Mouse (Mus musculus): ENCODE measurements around the gene Syce2. TPM values are rescaled to one million over a fixed set of nuclear protein-coding genes. Genes with fewer than 3 reads are reported as not detected.
A peak's percentile ranks its signal among the peaks of the same experiment; 100 is the strongest.
"Not testable (repeated sequence)": the region's sequence is repeated elsewhere in the genome, so short reads cannot be mapped to it uniquely, and the experiment has no call there.

Syce2 gene
- 66.5 and 70.3 TPM in 2 replicates for polyA plus RNA-seq (2015; fragmentation: Nextera tagmentation; extraction: Ambion mirVana)

DNA sequence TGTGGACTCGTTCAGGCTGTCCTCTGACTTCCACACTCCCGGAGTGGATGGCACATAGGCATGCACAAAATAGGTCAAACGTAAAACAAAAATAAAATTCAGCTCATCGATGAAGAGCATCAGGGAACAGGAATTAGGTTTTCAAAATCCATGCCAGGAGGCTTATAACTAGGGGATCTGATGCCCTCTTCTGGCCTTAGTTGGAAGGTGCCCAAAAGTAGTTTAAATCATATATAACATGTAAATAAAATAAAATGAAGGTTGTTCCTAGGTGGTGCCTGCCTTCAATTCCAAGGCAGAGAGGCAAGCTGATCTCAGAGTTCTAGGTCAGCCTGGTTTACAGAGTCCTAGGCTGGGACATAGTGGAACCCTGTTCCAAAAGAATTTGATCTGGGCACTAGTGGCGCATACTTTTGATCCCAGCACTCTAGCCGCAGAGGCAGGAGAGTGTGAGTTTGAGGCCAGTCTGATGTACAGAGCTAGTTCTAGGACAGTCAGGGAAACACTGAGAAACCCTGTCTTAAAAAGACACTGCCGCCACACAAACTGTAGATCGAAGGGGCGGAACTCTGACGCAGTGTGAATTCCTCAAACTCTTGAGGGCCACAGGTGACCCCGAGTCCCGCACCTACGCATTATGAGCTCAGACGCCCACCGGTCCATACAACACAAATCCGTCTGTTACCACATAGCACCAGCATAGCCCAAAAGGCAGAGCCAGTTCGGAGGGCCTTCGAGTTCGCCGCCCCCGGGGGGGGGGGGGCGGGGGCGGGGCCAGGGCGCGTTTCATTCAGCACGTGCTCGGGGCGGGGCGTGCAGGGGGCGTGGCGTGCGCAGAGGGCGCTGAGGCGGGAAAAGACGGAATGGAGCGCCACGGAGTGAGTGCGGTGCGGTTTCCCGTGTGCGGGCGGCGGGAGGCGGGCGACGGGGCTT, at the start of gene Syce2:
Gene Syce2 (plus strand): TSS at position 736 of the 933 bp plus-strand sequence.
- 14% methylated on average over 46 of the region's 46 CpGs for WGBS
- Histone ChIP-seq H3K36me3 (peaks cover 29% of the 10 kb centered on the region), H3K4me1 (peaks cover 17% of the 10 kb centered on the region), H3K4me3 (replicated peaks) (peak within 1 kb of the TSS; percentile 59), H3K27me3 (0 out of 2 replicates have a peak, but pooled peaks cover 3% of the 10 kb centered on the region), H3K9me3 (replicated peaks) (no peaks in the 10 kb centered on the region), H3K9ac (peak within 1 kb of the TSS; percentile 59), H3K4me2 (peak within 1 kb of the TSS; percentile 99), H3K27ac (no peak within 1 kb of the TSS)
- ATAC-seq (replicated peaks; ENCODE audit: low FRiP score): peak; percentile 66

DNA sequence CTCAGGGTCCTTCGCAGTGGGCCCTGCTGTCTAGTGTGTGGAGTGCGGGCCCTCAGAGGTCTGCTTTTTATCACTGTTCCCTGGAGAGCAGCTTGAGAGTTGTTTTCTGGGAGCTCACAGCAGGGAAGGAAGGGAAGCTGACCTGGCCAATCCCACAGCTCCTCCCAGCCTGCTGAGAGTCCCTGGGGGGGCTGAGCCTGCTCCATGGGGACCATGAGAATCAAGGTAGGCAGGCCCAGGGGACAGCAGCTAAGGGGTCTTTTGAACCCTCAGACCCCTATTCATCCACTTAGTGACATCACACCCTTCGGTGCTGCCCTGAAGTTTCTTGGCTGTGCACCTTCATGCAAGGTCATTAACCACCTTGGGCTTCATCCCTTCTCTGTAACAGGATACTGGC, 49.2 kb upstream of the Syce2 start, which contains the start of gene Dand5:
Gene Dand5 (minus strand): TSS at position 101 of the 400 bp plus-strand sequence.
- H3K4me2 ChIP-seq: peak within 1 kb of the TSS; percentile 56
- peak within 1 kb of the TSS; percentile 25 for H3K4me3 ChIP-seq (replicated peaks)
- H3K9ac ChIP-seq: no peak within 1 kb of the TSS
- no peaks in the 10 kb centered on the region for H3K27me3 ChIP-seq
- WGBS: 50% methylated on average over 3 of the region's 3 CpGs
- ATAC-seq (replicated peaks; ENCODE audit: low FRiP score): no peak; the same call in 1 of the 2 replicates
- no peaks in the 10 kb centered on the region for H3K36me3 ChIP-seq
- H3K9me3 ChIP-seq (replicated peaks): no peaks in the 10 kb centered on the region
- peaks cover 9% of the 10 kb centered on the region for H3K4me1 ChIP-seq
- H3K27ac ChIP-seq: no peak within 1 kb of the TSS

DNA sequence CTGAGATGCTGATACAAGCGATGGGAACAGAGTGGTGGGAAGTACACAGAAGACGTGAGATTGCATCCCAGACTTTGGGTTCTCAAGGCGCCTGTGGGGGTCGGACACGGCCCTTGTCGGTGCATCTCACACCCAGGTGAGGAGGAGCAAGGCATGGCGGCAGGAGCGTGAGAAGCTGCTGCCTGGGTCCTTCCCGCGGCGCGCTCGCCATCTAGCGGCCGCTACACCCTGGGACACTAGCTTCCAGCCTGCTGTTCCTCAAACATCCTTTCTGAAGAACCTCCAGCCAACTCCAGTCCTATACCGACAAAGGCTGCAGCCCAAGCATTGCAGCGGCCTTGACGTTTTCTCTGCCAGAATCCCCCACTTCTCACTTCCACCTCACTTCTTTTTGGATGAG, 48.3 kb upstream of the Syce2 start:
- no peak overlapping the region for H3K27ac ChIP-seq
- peak overlapping the region; percentile 56 for H3K4me2 ChIP-seq
- H3K4me3 ChIP-seq (replicated peaks): peak overlapping the region; percentile 25
- no peaks in the 10 kb centered on the region for H3K36me3 ChIP-seq
- no peak overlapping the region for H3K9ac ChIP-seq
- ATAC-seq (replicated peaks; ENCODE audit: low FRiP score): peak; percentile 80
- WGBS: 1% methylated on average over 18 of the region's 18 CpGs
- H3K9me3 ChIP-seq (replicated peaks): no peaks in the 10 kb centered on the region
- H3K27me3 ChIP-seq: no peaks in the 10 kb centered on the region
- peaks cover 9% of the 10 kb centered on the region for H3K4me1 ChIP-seq

DNA sequence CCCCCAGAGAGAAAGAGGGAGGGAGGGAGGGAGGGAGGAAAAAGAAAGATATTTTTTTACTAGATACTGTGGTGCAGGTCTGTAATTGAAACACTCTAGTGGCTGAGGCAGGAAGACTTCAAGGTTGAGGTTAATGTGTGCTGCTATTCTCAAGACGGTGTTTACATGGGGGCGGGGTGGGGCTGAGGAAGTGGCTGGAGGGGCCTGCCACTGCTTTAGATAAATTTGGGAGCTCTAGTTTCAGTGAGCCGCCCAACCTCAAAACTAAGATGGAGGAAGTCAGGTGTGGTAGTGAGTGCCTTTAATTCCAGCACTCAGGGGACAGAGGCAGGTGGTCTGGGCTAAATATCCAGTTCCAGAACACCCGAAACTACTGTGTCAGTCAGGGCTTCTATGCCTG, 46.3 kb upstream of the Syce2 start:
- no peak overlapping the region for H3K4me3 ChIP-seq (replicated peaks)

DNA sequence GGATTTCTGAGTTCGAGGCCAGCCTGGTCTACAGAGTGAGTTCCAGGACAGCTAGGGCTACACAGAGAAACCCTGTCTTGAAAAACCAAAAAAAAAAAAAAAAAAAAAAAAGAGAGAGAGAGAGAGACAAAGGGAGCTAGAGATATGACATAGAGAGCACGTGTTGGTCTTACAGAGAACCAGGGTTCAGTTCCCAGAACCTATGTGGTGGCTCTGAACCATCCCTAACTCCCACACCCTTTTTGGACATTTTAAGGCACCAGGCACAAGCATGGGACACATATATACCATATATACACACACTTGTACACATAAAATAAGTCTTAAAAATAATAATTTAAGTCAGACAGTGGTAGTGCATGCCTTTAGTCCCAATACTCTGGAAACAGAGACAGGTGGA, 45.4 kb upstream of the Syce2 start:
- not testable (repeated sequence) for ATAC-seq (replicated peaks; ENCODE audit: low FRiP score); H3K9ac ChIP-seq; H3K9me3 ChIP-seq (replicated peaks); H3K4me2 ChIP-seq; H3K4me3 ChIP-seq (replicated peaks); H3K36me3 ChIP-seq; H3K27me3 ChIP-seq; H3K27ac ChIP-seq
- H3K4me1 ChIP-seq: peaks cover 10% of the 10 kb centered on the region
- WGBS: 92% methylated on average over 2 of the region's 2 CpGs

More for the DNA sequence above, 46.3 kb upstream of the Syce2 start:
- WGBS: 56% methylated on average over 4 of the region's 4 CpGs
- H3K4me1 ChIP-seq: peaks cover 9% of the 10 kb centered on the region
- H3K9ac ChIP-seq: no peak overlapping the region
- H3K4me2 ChIP-seq: no peak overlapping the region
- H3K27ac ChIP-seq: no peak overlapping the region
- no peak for ATAC-seq (replicated peaks; ENCODE audit: low FRiP score)
- no peaks in the 10 kb centered on the region for H3K9me3 ChIP-seq (replicated peaks)
- no peaks in the 10 kb centered on the region for H3K27me3 ChIP-seq
- H3K36me3 ChIP-seq: no peaks in the 10 kb centered on the region

DNA sequence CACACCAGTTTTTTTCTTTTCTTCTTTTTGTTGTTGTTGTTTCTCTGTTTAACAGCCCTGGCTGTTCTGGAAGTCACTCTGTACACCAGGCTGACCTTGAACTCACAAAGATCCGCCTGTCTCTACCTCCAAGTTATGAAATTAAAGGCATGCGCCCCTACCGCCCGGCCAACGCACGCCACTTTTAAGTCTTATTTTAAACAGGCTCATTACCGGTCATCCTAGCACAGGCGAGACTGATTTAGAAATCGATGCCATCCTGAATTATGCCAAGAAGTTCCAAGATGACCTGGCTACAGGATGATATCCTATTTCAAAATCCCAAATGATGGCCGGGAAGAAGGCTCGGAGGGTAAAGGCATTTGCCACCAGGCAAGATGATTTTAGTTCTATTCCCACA, 40.4 kb upstream of the Syce2 start, which contains the start of gene Gadd45gip1:
Gene Gadd45gip1 (plus strand): TSS at position 33 of the 400 bp plus-strand sequence.
- peaks cover 34% of the 10 kb centered on the region for H3K4me1 ChIP-seq
- H3K27ac ChIP-seq: peak within 1 kb of the TSS; percentile 94
- H3K27me3 ChIP-seq: no peaks in the 10 kb centered on the region
- peak within 1 kb of the TSS; percentile 89 for H3K4me3 ChIP-seq (replicated peaks)
- no peaks in the 10 kb centered on the region for H3K9me3 ChIP-seq (replicated peaks)
- peaks cover 31% of the 10 kb centered on the region for H3K36me3 ChIP-seq
- H3K9ac ChIP-seq: peak within 1 kb of the TSS; percentile 96
- ATAC-seq (replicated peaks; ENCODE audit: low FRiP score): no peak
- 82% methylated on average over 11 of the region's 11 CpGs for WGBS
- peak within 1 kb of the TSS; percentile 68 for H3K4me2 ChIP-seq

DNA sequence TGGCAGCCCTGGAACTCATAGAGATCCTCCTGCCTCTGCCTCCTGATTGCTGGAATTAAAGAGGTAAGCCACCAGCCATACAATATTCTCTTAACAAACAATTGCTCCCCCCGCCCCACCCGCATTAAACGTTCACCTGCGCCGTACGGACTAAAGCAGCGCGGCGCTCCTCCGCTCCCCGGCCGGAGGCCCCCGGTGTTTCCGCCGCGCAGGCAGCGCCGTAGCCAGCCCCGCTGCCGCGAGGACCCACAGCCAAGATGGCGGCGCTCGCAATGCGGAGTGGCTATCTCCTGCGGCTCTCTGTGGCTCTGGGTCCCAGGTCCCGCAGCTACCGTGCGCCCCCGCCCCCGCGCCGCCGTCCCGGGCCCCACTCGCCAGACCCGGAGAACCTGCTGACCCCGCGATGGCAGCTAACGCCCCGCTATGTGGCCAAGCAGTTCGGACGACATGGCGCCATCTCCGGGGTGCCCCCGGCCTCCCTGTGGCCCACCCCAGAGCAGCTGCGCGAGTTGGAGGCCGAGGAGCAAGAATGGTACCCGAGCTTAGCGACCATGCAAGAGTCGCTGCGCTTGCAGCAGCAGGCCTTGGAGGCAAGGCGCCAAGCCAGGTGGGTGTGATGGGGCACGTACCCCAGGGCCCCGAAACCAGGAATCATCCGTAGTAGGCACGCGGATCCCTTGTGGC, 39.7 kb upstream of the Syce2 start:
- ATAC-seq (replicated peaks; ENCODE audit: low FRiP score): peak; percentile 59
- H3K36me3 ChIP-seq: peaks cover 37% of the 10 kb centered on the region
- peak overlapping the region; percentile 68 for H3K4me2 ChIP-seq
- peak overlapping the region; percentile 89 for H3K4me3 ChIP-seq (replicated peaks)
- peak overlapping the region; percentile 96 for H3K9ac ChIP-seq
- H3K27me3 ChIP-seq: no peaks in the 10 kb centered on the region
- H3K9me3 ChIP-seq (replicated peaks): no peaks in the 10 kb centered on the region
- WGBS: under 1% methylated on average over 57 of the region's 59 CpGs
- peak overlapping the region; percentile 94 for H3K27ac ChIP-seq
- H3K4me1 ChIP-seq: peaks cover 41% of the 10 kb centered on the region

DNA sequence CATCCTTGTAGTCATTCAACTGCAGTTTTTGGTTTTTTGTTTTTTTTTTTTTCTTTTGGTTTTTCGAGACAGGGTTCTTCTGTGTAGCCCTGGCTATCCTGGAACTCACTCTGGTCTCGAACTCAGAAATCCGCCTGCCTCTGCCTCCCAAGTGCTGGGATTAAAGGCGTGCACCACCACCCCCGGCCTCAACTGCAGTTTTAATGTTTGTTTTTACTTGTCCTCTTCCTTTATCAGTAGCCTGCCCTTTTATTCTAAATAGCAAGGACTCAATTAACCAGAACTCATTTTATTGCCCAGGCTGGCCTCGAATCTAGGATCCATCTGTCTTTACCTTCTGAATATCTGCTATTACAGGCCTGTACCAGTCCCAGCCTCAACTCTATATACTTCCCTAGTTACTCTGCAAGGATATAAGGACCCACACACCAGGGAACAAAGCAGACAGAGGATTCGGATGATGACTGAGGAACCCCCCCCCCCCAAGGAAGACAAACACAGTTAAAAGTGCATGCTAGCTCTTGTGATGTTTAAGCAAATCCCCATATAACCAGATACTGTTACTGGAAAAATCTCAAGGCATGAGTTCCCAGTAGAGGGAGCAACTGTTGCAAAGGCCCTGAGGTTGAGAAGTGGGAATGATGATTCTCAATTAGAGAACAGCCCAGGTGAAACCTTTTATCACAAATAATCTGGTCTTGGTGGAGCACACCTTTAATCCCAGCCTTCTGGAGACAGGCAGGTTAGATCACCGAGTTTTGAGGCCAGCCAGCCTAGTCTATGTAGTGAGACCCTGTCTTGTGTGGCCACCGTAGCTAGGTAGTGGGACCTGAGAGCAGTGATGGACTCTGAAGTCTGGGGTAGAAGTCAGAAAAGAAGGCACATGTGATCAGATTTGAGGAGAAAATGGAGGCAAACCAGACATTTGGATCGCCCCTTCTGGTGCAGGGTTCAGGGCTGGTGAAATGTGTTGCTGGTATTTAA, 38.9 kb upstream of the Syce2 start:
- Histone ChIP-seq H3K27ac (peak overlapping the region; percentile 94), H3K9me3 (replicated peaks) (no peaks in the 10 kb centered on the region), H3K9ac (peak overlapping the region; percentile 96), H3K4me3 (replicated peaks) (peak overlapping the region; percentile 89), H3K4me1 (peaks cover 49% of the 10 kb centered on the region), H3K36me3 (peaks cover 46% of the 10 kb centered on the region), H3K27me3 (no peaks in the 10 kb centered on the region), H3K4me2 (peak overlapping the region; percentile 68)
- WGBS: 55% methylated on average over 10 of the region's 10 CpGs
- no peak for ATAC-seq (replicated peaks; ENCODE audit: low FRiP score)

DNA sequence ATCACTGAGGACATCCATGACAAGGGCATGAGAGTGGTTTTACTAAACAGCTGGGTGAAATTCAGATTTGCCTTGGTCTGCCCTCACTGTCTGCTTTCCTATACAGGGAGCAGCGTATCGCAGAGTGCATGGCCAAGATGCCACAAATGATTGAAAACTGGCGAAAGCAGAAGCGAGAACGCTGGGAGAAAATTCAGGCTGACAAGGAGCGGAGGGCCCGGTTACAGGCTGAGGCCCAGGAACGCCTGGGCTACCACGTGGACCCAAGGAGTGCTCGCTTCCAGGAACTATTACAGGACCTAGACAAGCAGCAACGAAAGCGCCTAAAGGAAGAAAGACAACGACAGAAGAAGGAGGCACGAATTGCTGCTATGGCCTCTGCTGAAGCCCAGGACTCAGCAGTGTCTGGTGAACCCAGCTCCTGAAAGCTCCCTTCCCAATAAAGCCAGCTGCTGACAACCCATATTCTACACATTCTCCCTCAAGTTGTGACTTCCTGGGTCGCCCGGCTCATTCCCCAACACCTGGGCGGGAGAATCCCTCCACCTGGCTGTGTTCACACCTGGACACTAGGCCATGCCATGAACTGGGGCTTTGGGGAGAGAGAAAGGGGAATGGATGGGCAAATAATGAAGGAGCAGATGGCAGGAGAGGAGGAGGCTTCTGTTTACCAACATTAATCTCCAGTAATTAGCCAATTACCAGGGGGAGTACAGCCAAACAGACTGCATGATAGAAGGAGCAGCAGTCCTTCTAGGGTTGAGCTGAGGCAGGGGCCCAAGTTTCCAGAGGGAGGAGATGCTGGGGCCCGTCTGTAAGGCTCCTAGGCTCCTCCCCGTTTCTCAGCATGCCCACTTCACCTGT, 37.7 kb upstream of the Syce2 start:
- no peaks in the 10 kb centered on the region for H3K27me3 ChIP-seq
- no peak overlapping the region for H3K9ac ChIP-seq
- peaks cover 57% of the 10 kb centered on the region for H3K36me3 ChIP-seq
- H3K27ac ChIP-seq: no peak overlapping the region
- WGBS: 88% methylated on average over 19 of the region's 19 CpGs
- no peak overlapping the region for H3K4me2 ChIP-seq
- ATAC-seq (replicated peaks; ENCODE audit: low FRiP score): no peak
- peaks cover 59% of the 10 kb centered on the region for H3K4me1 ChIP-seq
- H3K4me3 ChIP-seq (replicated peaks): no peak overlapping the region
- no peaks in the 10 kb centered on the region for H3K9me3 ChIP-seq (replicated peaks)

DNA sequence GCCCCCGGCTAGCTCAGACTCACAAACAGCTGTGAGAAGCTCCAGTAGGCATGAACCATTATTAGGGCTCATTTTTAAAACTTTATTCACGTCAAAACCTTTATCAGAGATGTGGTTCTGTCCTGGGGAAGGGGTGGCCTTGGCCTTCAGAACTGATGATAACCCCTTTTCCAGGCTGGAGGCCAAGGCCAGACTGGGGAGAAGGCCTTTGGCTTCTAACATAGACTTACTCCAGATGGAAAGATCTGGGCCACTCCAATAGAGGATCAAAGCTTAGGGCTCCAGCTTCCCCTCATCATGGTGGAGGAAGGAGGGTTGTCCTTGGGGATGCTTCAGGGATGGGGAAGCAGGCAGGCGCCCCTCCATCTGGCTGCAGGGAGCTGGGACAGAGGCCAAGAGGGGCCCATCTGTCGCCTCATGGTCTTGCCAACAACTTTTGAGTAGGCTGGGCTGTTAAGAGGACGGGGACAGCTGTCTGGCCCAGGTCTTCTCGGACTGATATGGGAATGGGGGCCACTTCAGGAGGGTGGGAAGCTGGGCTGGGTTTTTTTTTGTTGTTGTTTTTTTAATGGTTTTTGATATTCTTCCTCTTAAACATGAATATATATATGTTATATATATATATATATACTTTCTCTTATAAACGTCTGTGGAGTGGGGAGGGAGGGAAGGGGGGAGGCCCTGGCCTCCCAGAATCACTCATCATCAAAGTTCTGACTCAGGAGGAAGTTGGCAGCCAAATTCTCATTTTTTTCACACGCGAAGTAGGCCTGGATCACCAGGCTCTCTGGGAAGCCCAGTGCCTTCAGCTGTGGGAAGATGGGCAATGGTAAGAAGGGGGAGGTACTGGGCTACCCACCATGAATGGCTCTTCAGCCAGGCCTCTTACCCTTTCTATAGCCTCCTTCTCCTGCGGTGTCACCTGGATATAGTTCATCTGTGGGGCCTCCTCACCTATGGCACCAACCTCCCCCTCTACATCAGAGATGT, 36.8 kb upstream of the Syce2 start:
- peaks cover 57% of the 10 kb centered on the region for H3K36me3 ChIP-seq
- H3K27me3 ChIP-seq: no peaks in the 10 kb centered on the region
- no peaks in the 10 kb centered on the region for H3K9me3 ChIP-seq (replicated peaks)
- H3K27ac ChIP-seq: peak overlapping the region; percentile 18; the same call in 1 of the 2 replicates
- no peak overlapping the region for H3K4me2 ChIP-seq
- no peak overlapping the region for H3K9ac ChIP-seq
- H3K4me1 ChIP-seq: peaks cover 66% of the 10 kb centered on the region
- H3K4me3 ChIP-seq (replicated peaks): no peak overlapping the region
- 72% methylated on average over 10 of the region's 10 CpGs for WGBS
- no peak for ATAC-seq (replicated peaks; ENCODE audit: low FRiP score)
